Mouse (Mus musculus): Measurements from ENCODE around the gene Elmo1.

DNA sequence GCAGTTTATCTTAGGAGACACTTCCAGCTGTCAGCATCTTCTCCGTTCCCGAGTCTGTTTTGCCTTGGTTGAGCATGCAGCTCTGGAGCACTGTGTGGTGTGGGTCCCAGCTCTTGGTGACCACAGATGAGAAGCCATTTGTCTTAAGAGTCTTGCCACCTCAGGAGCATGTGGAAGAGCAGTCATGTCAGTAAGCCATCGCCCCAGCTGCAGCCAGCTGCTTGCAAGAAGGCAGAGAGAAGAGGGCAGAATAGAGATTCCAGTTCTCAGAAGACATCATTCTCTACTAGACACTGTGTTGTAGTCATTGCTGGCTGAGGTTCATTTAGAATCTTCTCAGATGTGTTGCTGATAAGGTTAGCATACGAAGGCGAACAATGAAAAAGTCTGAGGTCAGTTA lies 11.3 kb downstream of the Elmo1 start:
- TF ChIP-seq POLR2A (IDR thresholded peaks at IDR 0.05; ENCODE audit: insufficient read depth, low read depth, low read length) = no peak
- TF ChIP-seq CTCF (IDR thresholded peaks at IDR 0.05; ENCODE audit: insufficient read depth, low read depth, low read length) = no peak

Measured in olfactory bulb, adult 2 months (tissue).